Mouse (Mus musculus): Measurements from ENCODE around the gene Taok3. TPM values are rescaled to one million over a fixed set of nuclear protein-coding genes. Genes with fewer than 3 reads are reported as not detected.
A peak's percentile ranks its signal among the peaks of the same experiment; 100 is the strongest.

The Taok3 gene
- polyA plus RNA-seq, 1 experiment from 2014 or later: 19.7 TPM

DNA sequence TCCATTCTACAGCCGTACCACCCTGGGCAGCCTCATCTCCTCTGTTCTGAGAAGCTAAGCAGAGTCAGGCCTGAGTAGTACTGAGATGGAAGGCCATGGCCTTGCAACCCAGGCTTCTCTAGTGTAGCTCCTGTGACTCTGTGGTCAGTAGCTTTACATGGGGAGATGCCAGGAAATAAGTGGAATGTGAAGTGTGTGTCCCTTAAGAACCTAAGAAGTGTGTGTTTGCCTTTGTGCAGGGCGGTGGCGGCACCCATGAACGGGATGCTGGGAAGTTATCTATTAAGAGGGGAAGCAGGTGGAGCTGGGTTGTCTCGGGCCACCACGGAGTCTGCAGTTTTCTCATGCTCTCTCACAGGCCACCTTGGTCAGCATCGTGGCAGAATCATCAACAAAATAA lies 76.6 kb downstream of the Taok3 start:
- 98% methylated on average over 7 of the region's 7 CpGs for WGBS
- ATAC-seq (ENCODE audit: low FRiP score): no peak
- H3K27ac ChIP-seq (ENCODE audit: low read depth, low read length): no peak overlapping the region

DNA sequence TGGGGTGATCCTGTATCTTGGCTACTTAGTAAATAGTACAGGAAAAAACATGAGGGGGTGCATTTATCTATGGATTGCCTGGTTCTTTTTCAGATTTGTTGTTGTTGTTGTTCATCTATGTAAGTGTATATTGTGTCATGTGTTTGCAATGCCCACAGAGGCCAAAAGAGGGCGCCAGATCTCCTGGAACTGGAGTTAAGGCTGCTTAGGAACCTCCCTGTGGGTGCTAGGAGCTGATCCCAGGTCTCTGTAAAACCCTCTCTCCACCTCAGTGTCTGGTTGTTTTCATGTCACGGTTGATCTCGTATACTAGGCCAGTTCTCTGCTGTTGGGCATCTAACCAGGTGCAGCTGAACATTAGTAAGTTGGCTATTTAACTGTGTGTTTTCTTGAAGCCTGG lies 78.5 kb downstream of the Taok3 start:
- Histone ChIP-seq H3K36me3 (ENCODE audit: control insufficient read depth, insufficient read depth, low read length) (no peaks in the 10 kb centered on the region), H3K27ac (ENCODE audit: low read depth, low read length) (no peak overlapping the region), H3K4me3 (ENCODE audit: low read depth, low read length) (no peak overlapping the region), H3K9me3 (ENCODE audit: control insufficient read depth, low read length) (no peaks in the 10 kb centered on the region), H3K4me2 (no peak overlapping the region), H3K27me3 (ENCODE audit: control insufficient read depth, insufficient read depth, low read length) (no peaks in the 10 kb centered on the region), H3K9ac (ENCODE audit: low read length) (no peak overlapping the region), H3K4me1 (ENCODE audit: control insufficient read depth, insufficient read depth, low read length) (no peaks in the 10 kb centered on the region)
- 68% methylated on average over 3 of the region's 3 CpGs for WGBS
- ATAC-seq (ENCODE audit: low FRiP score) (no peak), DNase-seq (ENCODE audit: low spot score, missing footprints) (no peak)

More for the DNA sequence above, 76.6 kb downstream of the Taok3 start:
- Histone ChIP-seq H3K9me3 (ENCODE audit: control insufficient read depth, low read length) (no peaks in the 10 kb centered on the region), H3K36me3 (ENCODE audit: control insufficient read depth, insufficient read depth, low read length) (no peaks in the 10 kb centered on the region), H3K9ac (ENCODE audit: low read length) (no peak overlapping the region), H3K4me2 (no peak overlapping the region), H3K27me3 (ENCODE audit: control insufficient read depth, insufficient read depth, low read length) (no peaks in the 10 kb centered on the region), H3K4me1 (ENCODE audit: control insufficient read depth, insufficient read depth, low read length) (no peaks in the 10 kb centered on the region), H3K4me3 (ENCODE audit: low read depth, low read length) (no peak overlapping the region)
- no peak for DNase-seq (ENCODE audit: low spot score, missing footprints)

DNA sequence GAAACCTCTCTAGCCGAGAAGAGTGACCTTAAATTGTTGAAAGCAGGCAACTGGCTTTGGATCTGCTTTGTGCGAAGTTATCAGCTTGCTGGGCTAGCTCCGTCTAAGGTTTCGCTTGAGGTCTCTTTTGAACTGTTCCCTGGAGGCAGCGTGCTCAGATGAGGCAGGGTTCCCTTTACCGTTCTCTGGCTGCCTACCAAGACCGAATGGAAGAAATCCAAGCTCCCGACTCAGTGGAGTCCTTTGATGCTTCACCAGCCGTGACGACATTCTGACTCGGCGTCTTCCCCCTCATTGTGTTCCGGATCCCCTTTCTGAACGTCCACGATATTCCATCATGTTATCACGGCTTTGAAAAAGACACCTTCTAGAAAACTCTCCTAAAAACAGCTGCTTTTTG lies 87.4 kb downstream of the Taok3 start:
- Histone ChIP-seq H3K27me3 (ENCODE audit: control insufficient read depth, insufficient read depth, low read length) (no peaks in the 10 kb centered on the region), H3K4me1 (ENCODE audit: control insufficient read depth, insufficient read depth, low read length) (no peaks in the 10 kb centered on the region), H3K9ac (ENCODE audit: low read length) (no peak overlapping the region), H3K9me3 (ENCODE audit: control insufficient read depth, low read length) (no peaks in the 10 kb centered on the region), H3K4me2 (no peak overlapping the region), H3K4me3 (ENCODE audit: low read depth, low read length) (no peak overlapping the region), H3K36me3 (ENCODE audit: control insufficient read depth, insufficient read depth, low read length) (no peaks in the 10 kb centered on the region; the same call in 1 of the 2 replicates), H3K27ac (ENCODE audit: low read depth, low read length) (no peak overlapping the region)
- 74% methylated on average over 16 of the region's 16 CpGs for WGBS
- ATAC-seq (ENCODE audit: low FRiP score): no peak
- no peak for DNase-seq (ENCODE audit: low spot score, missing footprints)

DNA sequence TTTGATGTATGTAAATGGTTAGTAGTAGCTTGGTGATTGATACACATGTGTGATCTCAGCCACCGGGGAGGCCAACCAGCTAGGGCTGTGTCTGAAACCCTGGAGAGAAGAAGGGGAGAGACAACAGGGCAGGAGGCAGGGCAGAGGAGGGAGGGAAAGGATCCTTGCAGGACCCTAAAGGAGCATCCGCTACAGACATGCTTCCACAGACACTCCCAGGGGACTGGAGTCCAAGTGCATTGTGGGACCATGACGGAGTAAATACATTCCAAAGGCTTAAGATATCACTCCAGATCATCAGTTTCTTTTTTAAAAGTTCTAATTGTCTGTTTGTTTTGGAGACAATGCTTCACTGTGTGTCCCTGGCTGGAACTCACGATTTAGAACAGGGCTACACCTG lies 94.1 kb downstream of the Taok3 start:
- Histone ChIP-seq H3K4me2 (no peak overlapping the region), H3K4me1 (ENCODE audit: control insufficient read depth, insufficient read depth, low read length) (no peaks in the 10 kb centered on the region), H3K9me3 (ENCODE audit: control insufficient read depth, low read length) (no peaks in the 10 kb centered on the region), H3K4me3 (ENCODE audit: low read depth, low read length) (no peak overlapping the region), H3K36me3 (ENCODE audit: control insufficient read depth, insufficient read depth, low read length) (no peaks in the 10 kb centered on the region), H3K27ac (ENCODE audit: low read depth, low read length) (no peak overlapping the region), H3K9ac (ENCODE audit: low read length) (no peak overlapping the region), H3K27me3 (ENCODE audit: control insufficient read depth, insufficient read depth, low read length) (no peaks in the 10 kb centered on the region)
- WGBS: 84% methylated on average over 4 of the region's 4 CpGs
- DNase-seq (ENCODE audit: low spot score, missing footprints) (no peak), ATAC-seq (ENCODE audit: low FRiP score) (no peak)

DNA sequence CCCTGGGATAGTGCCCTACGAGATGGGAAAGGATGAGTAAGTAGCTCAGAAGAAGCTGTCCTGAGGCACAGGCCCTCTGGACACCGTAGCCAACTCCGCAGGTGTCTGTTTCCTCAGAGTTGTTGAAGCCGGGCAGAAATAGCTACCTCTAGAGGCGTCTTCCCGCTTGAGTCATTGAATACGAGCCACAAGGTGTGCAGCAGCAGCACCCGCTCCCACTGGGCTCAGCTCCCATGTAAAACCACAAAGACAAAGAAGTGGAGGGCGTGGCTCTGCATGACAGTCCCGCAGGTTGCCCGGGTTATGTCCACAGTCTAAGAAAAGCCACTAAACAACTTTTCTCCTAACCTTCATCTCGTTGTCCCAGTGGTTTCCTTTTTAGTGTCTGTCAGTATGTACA lies 111.1 kb downstream of the Taok3 start:
- Histone ChIP-seq H3K4me2 (no peak overlapping the region), H3K9ac (ENCODE audit: low read length) (no peak overlapping the region), H3K4me3 (ENCODE audit: low read depth, low read length) (no peak overlapping the region), H3K36me3 (ENCODE audit: control insufficient read depth, insufficient read depth, low read length) (no peaks in the 10 kb centered on the region), H3K27me3 (ENCODE audit: control insufficient read depth, insufficient read depth, low read length) (no peaks in the 10 kb centered on the region), H3K9me3 (ENCODE audit: control insufficient read depth, low read length) (no peaks in the 10 kb centered on the region), H3K4me1 (ENCODE audit: control insufficient read depth, insufficient read depth, low read length) (no peaks in the 10 kb centered on the region), H3K27ac (ENCODE audit: low read depth, low read length) (no peak overlapping the region)
- no peak for ATAC-seq (ENCODE audit: low FRiP score)
- peak; percentile 44 for DNase-seq (ENCODE audit: low spot score, missing footprints)
- 67% methylated on average over 12 of the region's 12 CpGs for WGBS

DNA sequence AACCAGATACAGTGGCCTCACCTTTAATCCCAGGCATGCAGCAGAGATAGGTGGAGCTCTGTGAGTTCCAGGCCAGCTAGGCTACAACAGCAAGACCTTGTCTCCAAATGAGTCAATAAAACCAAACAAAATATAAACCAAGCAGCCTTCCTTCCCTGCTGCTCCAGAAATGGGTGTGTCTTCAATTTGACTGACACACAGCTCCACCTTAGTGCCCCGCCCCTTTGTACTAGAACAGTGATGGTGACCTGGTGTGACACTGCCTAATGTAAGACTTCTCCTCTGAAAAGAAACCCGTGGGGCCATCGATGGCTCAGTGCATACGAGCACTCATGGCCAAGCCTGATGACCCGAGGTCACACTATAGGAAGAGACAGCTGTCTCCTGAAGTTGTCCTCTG lies 116.6 kb downstream of the Taok3 start:
- H3K4me1 ChIP-seq (ENCODE audit: control insufficient read depth, insufficient read depth, low read length): peaks cover 5% of the 10 kb centered on the region; the same call in 1 of the 2 replicates
- H3K4me2 ChIP-seq: no peak overlapping the region
- DNase-seq (ENCODE audit: low spot score, missing footprints) (peak; percentile 10), ATAC-seq (ENCODE audit: low FRiP score) (no peak)
- H3K4me3 ChIP-seq (ENCODE audit: low read depth, low read length): no peak overlapping the region
- WGBS: 64% methylated on average over 5 of the region's 5 CpGs
- no peaks in the 10 kb centered on the region for H3K27me3 ChIP-seq (ENCODE audit: control insufficient read depth, insufficient read depth, low read length)
- H3K36me3 ChIP-seq (ENCODE audit: control insufficient read depth, insufficient read depth, low read length): no peaks in the 10 kb centered on the region
- H3K9ac ChIP-seq (ENCODE audit: low read length): no peak overlapping the region
- H3K27ac ChIP-seq (ENCODE audit: low read depth, low read length): no peak overlapping the region
- H3K9me3 ChIP-seq (ENCODE audit: control insufficient read depth, low read length): no peaks in the 10 kb centered on the region

DNA sequence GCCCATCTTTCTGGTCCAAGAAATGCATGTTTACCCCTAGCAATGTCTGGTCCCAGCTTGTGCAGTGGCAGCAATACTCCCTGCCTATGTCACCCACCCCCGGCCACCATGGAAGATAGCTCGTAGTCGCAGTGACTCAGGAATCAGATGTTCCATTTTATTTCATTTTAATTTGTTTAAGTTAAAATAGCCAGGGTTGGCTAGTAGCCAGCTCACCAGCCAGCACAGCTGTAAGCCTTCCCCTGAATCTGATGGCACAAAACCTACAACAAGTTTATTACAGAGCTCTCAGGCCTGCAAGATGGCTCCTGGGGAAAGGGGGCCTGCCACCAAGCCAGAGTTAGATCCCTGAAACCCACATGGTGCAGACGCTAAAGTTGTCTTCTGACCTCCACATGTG lies 119.2 kb downstream of the Taok3 start:
- H3K4me1 ChIP-seq (ENCODE audit: control insufficient read depth, insufficient read depth, low read length): peaks cover 8% of the 10 kb centered on the region; the same call in 1 of the 2 replicates
- H3K9ac ChIP-seq (ENCODE audit: low read length): no peak overlapping the region
- H3K27me3 ChIP-seq (ENCODE audit: control insufficient read depth, insufficient read depth, low read length): no peaks in the 10 kb centered on the region
- WGBS: 93% methylated on average over 4 of the region's 4 CpGs
- no peak overlapping the region for H3K4me3 ChIP-seq (ENCODE audit: low read depth, low read length)
- H3K4me2 ChIP-seq: no peak overlapping the region
- no peak for DNase-seq (ENCODE audit: low spot score, missing footprints)
- no peaks in the 10 kb centered on the region for H3K9me3 ChIP-seq (ENCODE audit: control insufficient read depth, low read length)
- ATAC-seq (ENCODE audit: low FRiP score): no peak
- no peaks in the 10 kb centered on the region for H3K36me3 ChIP-seq (ENCODE audit: control insufficient read depth, insufficient read depth, low read length)
- no peak overlapping the region for H3K27ac ChIP-seq (ENCODE audit: low read depth, low read length)

DNA sequence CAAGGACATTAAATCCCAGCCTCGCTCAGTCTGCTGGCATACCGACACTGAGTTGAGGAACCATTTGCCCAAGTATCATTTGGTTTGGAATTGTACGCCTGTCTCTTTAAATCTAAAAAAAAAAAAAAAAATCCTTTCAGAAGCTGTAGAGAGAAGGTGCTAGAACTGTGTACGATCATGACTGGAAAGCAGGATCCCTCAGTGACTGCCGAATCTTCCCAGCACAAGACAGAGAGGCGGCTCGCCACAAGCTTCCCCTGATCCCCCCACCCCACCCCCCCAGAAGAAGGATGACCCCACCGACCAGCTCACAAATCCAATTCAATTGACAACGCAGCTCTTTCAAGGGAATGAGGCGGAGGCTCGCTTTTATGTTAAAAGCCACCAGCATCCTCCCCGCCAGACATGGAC lies 120.4 kb downstream of the Taok3 start:
- Histone ChIP-seq H3K9ac (ENCODE audit: low read length) (peak overlapping the region; percentile 69), H3K4me3 (ENCODE audit: low read depth, low read length) (peak overlapping the region; percentile 40)

DNA sequence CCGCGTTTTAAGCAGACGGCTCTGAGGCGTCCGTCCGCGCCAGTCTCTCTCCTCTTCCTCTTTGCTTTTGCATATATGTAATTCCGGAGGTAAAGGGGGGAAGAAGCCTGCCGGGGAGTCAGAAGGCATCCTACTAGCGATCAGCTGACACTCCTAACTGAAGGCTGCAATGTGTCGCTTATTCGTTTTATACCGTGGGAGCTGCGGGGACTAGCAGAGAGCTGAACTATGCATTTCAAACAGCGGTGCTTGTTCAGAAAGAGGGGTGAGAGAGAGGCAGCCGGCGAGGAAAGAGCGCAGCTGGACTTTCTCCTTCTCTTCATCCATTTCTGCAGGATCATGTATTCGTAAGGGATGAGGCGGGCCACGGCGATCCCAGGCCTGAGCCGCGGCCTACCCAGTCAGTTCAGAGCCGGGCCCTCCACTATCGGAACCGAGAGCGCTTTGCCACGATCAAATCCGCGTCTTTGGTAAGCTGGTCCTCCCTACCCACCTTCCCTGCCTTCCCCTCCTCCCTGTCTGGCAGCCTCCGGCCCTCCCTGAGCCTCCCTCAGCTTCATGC lies 120.9 kb downstream of the Taok3 start:
- H3K36me3 ChIP-seq (ENCODE audit: control insufficient read depth, insufficient read depth, low read length): no peaks in the 10 kb centered on the region
- H3K9ac ChIP-seq (ENCODE audit: low read length): peak overlapping the region; percentile 69
- peak; percentile 43 for ATAC-seq (ENCODE audit: low FRiP score)
- peaks cover 8% of the 10 kb centered on the region; the same call in 1 of the 2 replicates for H3K4me1 ChIP-seq (ENCODE audit: control insufficient read depth, insufficient read depth, low read length)
- DNase-seq (ENCODE audit: low spot score, missing footprints): peak; percentile 95
- H3K27ac ChIP-seq (ENCODE audit: low read depth, low read length): peak overlapping the region; percentile 74
- no peaks in the 10 kb centered on the region for H3K9me3 ChIP-seq (ENCODE audit: control insufficient read depth, low read length)
- no peaks in the 10 kb centered on the region for H3K27me3 ChIP-seq (ENCODE audit: control insufficient read depth, insufficient read depth, low read length)
- peak overlapping the region; percentile 40 for H3K4me3 ChIP-seq (ENCODE audit: low read depth, low read length)
- H3K4me2 ChIP-seq: peak overlapping the region; percentile 67
- 2% methylated on average over 32 of the region's 32 CpGs for WGBS

More for the DNA sequence above, 120.4 kb downstream of the Taok3 start:
- Histone ChIP-seq H3K4me2 (peak overlapping the region; percentile 67), H3K9me3 (ENCODE audit: control insufficient read depth, low read length) (no peaks in the 10 kb centered on the region), H3K4me1 (ENCODE audit: control insufficient read depth, insufficient read depth, low read length) (peaks cover 8% of the 10 kb centered on the region; the same call in 1 of the 2 replicates), H3K27me3 (ENCODE audit: control insufficient read depth, insufficient read depth, low read length) (no peaks in the 10 kb centered on the region), H3K27ac (ENCODE audit: low read depth, low read length) (peak overlapping the region; percentile 74), H3K36me3 (ENCODE audit: control insufficient read depth, insufficient read depth, low read length) (no peaks in the 10 kb centered on the region)
- DNase-seq (ENCODE audit: low spot score, missing footprints) (peak; percentile 94), ATAC-seq (ENCODE audit: low FRiP score) (peak; percentile 54; the same call in 1 of the 2 replicates)
- 2% methylated on average over 12 of the region's 12 CpGs for WGBS

Measured in midbrain, embryonic 11.5 days (tissue).